Mouse (Mus musculus) brain, adult 2 months (tissue): ENCODE data around the gene Diras1.
"Not testable (repeated sequence)": the region's sequence is repeated elsewhere in the genome, so short reads cannot be mapped to it uniquely, and the experiment has no call there.

Experiments used
- DNase-seq: peaks from one replicate; pipeline ENCODE4 v3.0.0; 2011; ENCODE audit warnings: low read depth, low spot score

Diras1 gene

DNA sequence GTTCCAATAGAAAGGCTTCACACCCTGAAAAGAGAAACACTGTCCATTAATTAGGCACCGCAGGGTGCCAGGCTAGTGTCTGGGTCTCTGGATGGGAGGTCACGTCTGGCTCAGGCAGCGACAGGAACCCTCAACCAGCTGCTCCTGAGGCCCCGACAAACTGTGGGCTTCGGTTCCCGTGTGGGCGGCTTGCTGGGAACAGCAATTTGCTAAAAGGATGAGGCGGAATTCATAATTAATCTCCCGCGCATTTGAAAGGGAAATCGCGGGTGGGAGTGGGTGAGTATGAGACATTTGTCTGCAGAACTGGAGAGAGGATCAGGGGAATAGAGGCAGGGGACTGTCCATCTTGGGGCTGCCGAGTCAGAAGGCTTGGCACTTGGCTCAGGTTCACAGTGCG, 27.4 kb downstream of the Diras1 start:
- peak; percentile 61 for DNase-seq

DNA sequence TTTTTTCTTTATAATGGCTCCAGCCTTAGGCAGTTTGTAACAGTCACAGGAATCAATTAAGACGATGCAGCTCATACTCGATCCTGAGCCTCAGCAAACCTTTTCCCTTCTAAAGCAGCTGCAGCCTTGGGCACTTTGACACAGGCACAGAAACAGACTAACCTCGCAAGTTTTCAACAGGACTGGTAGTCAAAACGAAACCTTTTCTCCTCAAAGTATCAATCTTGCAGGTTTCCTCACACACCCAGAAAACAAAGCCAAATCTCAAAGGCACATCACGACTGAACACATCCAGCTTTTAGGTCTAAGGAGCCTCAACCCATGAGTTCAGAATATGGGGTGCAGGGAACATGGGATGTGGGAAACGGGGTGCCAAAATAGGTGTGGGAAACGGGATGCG, 28.1 kb downstream of the Diras1 start:
- no peak for DNase-seq

DNA sequence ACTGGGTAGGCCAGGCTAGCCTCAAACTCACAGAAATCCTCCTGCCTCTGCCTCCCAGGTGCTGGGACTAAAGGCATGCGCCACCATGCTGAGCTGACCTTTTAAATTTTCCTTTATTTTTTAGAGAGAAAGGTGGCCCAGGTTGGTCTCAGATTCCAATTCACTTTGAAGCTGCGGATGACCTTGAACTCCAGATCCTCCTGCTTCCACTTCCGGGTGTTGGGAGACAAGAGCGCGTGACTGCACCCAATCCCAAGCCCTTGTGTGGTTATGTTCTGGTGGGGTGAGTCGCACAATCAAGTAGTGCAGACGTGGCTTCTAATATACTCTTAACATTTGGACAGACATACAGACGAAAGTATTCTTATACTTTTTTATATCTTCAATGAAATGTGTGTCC, 29.0 kb downstream of the Diras1 start:
- DNase-seq = no peak

DNA sequence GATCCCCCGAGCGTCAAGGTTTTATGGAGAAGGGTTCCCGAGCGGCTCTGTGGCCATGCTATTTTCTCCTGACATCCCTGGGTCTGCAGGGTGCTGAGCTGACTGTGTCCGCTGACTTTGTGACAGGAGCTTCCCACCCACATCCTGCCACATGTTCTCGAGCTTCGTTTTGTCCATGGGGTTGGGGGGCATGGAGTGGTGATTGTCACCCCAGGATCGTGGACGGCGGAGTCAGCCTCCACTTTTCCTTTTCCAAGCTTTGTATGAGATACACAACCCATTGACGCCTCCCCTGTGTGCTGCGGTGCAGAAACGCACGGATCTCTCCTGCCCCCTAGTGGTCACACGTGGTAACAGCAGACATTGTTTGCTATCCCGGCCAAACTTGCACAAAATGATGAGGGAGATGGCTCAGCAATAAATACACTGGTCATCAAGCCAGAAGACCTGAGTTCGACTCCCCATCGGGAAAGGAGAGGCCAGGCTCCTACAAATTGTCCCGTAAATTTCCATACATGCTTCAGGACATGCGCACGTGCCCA, 30.3 kb downstream of the Diras1 start:
- peak; percentile 92 for DNase-seq

DNA sequence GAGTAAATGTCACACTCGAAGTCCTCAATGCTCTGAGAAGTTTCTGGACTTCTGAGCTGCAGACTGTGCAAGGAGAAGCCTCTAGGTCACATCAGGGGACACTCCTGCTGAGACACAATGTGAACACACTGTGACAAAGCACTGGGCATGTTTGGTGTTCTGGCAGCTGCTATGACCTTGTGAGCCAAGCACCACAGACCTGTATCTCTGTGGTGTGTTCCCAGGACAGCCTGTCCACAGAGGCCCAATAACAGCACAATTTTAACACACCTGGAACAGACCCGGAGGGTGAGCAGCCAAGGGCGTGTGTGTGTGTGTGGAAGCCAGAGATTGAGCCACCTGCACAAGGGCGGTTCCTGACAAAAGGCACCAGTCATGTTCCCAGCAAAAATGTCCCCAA, 30.8 kb downstream of the Diras1 start:
- DNase-seq = no peak

DNA sequence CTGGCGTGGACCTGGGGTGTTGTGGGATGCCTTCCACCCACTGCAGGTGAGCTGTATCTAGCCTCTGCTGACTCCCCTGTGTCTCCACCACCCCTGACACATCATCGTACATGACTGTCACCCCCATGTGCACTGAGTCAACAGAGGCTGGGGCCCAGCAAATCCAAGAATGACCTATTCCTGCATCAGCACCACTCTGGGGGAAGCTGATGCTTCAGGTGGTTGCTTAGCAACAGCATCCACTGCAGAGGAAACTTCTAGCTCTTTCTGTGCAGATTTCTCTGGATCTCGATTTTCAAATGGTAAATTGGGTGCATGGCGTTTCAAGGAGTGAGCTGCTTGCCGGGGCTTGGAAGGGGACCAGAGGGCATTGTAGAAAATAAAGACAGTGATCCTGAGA, 32.2 kb downstream of the Diras1 start:
- peak; percentile 80 for DNase-seq

DNA sequence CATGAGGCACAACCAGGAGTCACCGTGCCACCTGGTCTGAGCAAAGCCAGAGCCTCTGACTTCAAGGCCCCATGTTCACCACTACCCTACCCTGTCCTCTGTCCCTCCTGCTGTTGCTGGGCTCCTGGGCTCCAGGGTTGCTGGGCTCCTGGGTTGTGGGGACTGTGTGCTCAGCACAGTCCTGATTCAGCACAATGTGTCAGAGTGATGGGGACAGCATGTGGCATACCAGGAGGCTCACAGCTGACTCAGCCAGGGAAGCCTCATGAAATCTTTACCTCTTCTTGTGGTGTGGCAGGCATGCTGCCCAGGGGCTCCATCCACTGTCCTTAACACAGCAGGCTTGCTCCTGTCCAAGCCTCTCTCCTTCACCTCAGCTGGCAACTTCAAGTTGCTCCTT, 33.5 kb downstream of the Diras1 start:
- DNase-seq = no peak

DNA sequence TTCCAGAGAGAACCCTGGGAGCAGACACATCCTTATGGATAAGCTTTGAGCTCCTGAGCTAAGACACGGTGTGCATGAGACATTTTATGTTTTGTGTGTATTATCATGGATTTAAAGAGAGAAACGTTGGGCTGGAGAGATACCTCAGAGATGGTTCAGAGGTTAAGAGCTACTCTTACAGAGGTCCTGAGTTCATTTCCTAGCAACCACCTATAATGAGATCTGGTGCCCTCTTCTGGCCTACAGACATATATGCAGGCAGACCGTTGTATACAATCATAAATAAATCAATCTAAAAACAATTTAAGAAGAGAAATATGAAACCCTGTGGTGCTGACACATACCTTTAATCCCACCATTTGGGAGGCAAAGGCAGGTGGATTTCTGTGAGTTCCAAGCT, 34.5 kb downstream of the Diras1 start:
- no peak for DNase-seq

DNA sequence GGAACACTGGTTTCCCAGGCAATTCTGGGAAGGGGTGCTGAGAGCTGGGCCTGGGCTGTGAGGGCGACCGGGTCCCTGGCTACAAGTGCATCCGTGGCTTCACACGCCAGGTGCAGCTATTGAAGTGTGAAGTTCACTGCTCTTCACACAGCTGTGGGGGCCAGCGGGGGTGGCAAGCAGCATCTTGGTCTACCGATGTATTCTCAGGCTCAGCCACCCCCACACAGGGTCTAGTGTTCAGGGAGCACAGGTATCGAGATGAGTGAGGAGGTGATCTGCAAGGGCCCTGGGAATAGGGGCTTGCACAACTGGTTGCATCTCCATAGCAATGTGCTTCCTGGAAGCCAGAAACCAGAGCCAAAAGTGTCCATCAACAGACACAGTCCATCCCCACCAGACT, 35.1 kb downstream of the Diras1 start:
- no peak for DNase-seq

DNA sequence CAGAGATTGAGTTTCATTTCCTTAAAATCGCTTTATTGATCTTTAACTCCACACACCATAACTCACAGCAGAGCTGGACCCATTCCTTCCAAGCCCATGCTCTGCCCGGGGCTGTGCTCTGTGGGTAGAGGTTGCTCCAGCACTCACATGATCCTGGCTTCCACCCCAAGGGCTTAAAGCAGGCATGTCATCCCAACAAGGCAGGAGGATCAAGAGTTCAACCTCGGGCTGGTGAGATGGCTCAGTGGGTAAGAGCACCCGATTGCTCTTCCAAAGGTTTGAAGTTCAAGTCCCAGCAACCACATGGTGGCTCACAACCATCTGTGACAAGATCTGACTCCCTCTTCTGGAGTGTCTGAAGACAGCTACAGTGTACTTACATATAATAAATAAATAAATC, 35.6 kb downstream of the Diras1 start:
- not testable (repeated sequence) for DNase-seq

DNA sequence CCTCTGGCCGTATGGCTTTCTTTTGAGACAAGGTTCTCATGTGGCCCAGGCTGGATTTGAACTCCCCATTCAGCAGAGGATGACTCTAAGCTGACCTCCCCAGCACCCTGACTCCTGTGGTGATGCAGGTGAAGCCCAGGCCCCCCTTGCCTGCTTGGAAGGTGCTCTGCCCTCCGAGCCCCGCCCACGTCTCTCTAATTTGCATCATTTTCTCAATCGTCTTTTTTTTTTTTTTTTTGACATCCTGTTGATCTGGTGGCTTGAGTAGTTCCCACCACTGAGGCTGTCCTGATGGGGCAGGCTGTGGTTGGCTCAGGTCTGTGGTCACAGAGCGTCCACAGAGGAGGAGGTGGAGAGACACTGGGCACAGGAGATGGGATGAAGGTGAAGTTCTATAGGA, 36.0 kb downstream of the Diras1 start:
- DNase-seq = no peak

DNA sequence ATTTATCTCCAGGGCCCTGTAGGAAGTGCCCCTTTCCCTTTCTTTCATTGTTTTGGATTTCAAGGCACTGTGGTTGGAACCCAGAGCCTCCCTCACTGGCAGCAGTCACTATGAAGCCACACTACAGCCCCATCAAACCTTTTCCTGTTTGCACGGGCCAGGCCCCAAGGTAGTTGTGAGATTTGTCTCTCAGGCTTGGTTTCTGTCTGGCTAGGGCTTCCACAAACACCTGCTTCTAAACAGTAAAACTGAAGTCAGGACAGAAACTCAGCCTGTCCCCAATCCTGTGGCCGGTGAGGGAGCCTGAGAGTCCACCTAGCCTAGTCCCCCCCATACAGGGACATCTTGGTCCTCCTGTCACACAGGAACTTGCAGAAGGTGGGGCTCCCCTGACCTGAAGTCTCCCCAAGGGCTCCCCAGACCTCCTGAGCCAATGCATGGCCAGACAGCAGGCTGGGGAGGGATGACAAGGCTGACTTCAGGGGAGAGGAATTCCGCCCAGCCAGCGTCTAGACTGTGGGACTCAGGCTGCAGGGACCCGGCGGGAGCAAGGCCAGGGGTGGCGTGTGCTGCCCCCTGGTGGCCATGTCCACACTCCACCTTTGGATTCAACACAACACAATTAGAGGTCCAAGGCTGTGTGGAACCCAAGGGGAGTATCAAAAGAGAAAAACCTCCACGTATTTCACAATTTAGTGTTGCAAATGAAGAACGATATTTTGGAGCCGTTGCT, 37.6 kb downstream of the Diras1 start:
- DNase-seq = peak; percentile 90

DNA sequence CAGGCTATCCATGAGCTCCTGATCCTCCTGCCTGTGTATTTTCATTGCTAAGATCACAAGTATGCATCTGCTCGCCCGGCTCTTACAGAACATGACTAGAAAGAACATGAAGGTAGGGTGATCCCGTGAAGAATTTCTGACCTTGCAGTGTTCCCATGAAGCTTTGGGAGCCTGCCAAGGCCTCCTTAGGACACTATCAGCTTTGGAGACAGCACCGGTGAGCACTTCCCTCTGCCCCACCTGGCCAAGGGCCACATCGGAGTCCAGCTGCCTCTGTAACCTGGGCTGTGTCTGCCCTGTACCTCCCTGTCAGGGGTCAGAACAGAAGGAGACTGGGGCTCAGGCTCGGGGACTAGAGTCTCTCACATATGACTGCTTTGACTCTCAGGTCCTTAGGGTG, 38.7 kb downstream of the Diras1 start:
- no peak for DNase-seq

DNA sequence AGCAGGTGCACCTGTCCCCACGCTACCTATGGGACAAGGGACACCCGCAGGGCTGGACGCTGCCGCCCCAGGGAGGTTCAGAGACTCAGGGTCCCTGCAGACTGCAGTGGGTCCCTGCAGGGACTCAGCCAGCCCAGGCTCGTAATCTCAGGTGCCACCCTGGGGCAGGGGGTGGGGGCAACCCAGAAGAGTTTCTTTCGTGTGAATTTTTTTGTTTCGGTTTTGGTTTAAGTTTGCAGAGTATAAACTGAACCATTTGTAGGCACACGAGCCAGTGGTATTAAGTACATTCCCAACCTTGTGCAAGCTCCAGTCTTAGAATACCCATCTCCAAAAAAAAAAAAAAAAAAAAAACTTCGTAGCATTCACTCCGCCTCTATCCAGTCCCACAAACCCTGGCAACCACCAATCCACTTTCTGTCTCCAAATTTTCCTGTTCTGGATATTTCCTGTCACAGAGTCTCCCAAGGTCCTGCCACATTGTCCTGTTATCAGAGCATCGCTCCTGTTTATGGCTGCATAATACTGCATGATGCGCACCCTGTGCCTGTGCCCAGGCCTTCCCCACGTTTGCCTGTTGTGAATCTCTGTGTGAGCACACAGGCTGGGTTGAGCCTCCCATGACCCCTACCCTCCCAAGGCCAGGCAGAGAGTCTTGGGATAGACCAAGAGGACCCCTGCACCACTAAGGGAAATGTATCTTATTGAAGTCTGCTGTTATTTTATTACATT, 39.3 kb downstream of the Diras1 start:
- no peak for DNase-seq

DNA sequence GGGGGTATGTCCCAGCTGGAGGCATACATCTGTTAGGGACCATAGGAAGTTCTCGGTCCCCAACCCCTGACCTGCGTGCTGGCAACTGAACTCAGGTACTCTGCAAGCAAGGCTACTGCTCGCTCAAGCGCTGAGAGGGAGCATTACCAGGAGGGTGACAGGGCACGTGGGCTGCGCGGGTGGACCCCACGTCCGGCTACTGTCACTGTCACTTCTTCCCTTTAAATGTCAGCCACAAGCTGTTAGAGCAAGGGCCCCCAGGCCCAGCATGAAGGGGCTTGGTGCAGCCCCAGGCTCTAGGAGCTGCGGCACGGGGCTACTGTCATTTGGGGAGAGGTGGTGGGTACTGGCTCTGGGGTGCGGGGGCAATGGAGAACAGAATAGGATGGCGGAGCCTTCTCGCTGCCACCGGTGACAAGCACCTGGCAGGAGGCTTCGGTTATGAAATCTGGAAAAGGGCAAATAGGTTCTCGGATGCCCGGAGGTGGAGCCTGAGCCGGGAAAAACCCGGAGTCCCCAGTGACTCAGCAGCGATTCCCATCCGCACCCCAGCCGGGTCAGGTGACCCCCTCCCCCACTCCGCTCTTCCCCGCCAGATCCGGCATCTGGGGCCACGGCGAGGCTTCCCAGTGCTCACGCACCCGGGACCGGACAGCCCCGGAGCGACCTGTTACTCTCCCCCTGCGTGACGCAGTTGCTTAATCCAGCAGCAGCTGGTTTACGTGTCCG, 40.1 kb downstream of the Diras1 start:
- peak; percentile 78 for DNase-seq

DNA sequence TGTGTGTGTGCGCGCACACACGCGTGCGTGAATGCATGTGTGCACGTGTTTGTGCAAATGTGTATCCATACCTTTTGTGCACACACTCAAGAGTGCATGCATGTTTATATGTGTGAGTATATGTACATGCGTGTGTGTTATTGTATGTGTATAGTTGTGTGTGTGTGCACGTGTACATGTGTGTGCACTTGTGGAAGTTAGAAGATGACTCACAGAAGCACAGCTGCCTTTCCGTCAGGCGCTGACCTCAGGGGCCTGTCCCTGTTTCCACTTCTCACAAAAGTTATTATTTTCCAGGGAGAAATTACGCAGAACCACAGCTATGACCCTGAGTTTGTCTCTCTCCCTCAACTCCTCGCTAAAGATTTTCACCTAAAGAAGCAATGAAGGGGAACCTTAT, 41.2 kb downstream of the Diras1 start:
- no peak for DNase-seq

DNA sequence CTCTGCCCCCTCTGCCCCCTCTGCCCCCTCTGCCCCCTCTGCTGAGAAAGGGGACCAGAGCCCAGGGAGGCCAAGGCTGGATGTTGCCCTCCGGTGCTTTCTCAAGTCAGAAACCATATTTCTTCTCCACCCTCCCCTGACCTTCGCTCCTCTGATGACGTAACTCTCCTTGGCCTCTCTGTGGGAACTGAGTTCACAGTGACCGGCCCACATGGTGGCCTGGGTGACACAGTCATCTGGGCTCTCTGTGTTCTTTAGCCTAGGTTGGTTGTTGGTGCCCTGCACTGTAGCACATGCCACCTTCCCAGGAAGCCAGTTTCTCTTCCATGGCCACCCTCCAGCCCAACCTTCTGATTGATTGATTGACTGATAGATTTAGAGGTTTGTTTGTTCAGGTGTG, 43.1 kb downstream of the Diras1 start:
- no peak for DNase-seq

DNA sequence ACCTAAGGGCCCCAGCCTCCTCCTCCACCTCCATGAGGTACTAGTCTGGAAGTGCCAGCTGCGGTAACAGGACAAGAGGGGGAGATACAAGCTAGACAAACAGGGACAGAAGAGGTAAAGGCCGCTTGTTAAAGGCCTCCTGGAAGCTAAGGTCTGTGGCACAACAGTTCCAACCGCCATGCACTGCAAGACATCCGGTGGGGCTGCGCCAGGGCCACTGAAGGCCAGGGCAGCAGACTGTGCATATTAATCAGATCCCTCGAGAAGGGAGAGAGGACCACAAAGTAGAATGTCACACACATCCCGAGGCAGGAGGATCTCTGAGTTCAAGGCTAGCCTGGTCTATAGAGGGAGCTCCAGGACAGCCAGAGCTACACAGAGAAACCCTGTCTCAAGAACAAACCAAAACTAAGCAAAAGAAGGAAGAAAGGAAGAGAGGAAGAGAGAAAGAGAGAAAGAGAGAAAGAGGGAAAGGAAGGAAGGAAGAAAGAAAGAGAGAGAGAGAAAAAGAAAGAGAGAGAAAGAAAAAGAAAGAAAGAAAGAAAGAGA, 43.8 kb downstream of the Diras1 start:
- DNase-seq = no peak

DNA sequence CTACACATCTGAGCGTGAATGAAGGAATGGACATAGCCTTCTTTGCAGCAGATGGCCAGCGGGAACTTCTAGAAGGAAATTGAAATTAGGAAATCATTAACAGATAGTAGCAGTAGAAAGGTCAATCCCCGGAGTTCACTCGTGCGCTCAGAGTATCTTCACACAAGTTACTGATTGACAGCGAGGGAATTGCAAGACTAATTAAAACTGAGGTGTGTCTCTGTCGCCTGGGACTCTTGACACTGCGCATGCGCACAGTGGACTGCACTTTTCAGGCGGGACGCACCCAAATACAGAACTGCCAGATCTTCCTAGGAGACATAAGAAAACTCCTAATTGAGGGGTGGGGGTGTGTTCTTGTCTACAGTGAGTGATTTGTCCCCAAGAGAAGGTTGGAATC, 50.0 kb downstream of the Diras1 start:
- no peak for DNase-seq

DNA sequence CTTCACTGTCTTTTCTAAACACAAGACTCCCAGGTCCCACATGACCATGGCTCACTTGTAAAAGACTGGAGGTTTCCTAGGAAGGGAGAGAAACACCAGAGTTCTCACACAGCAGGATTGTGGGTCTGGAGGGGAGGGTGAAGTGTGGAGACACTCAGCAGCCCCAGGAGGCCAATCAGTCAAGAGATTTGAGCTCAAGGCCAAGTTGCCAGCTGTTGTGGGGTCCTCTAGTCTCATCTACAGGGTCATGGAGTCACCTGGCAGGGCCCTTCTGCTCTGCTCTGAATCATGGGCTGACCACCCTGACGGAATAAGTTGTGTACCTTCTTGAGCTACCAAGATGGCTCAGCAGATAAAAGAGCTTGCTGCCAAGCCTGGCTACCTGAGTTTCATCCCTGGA, 51.7 kb downstream of the Diras1 start:
- no peak for DNase-seq

DNA sequence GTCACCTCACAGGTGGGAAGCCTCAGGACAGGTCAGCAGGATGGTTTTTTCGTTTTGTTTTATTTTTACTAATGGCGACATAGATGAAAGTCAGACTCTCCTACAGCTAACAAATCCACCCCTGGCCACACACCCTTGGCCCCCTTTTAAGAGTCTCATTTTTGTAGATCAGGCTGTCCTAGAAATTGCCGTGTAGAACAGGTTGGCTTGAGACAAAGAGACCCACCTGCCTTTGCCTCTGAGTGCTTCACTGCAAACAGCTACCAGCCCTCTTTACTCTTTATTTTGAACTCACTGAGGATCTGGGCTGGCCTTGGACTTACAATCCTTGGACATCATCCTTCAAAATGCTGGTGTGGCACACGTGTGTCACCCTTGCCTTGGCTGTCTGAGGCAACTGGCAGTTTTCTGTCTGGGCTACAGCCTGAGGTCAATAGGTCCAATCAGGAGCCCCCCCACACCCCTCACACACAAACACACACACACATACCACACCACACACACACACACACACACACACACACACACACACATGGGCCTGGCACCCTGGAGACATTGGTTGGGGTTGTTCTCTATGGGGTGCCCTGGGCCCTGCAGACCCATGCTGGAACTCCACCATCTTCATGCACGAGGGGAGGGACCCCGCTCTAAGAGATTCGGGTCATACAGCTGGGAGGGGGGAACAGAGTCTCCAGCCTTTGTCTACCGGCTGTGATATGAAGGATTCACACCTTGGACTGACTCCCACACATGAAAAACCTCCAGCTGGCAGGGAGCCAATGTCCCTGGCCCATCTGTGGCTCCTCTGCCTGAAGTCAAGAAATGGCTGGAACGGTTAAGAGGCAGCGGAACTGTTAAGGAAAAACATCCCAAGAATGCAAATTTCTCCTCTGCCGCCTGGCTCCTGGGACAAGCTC, 53.1 kb downstream of the Diras1 start:
- DNase-seq = peak; percentile 80
